Mouse (Mus musculus): ENCODE measurements around the gene Sept11.

GRCm38 (mm10) chr5:93098219-93098618, 5.0 kb downstream of the Sept11 start:
- TF ChIP-seq CTCF (IDR thresholded peaks at IDR 0.05; ENCODE audit: control insufficient read depth, insufficient read depth, insufficient replicate concordance, low read depth, low read length) (no peak), POLR2A (IDR thresholded peaks at IDR 0.05; ENCODE audit: control insufficient read depth, low read depth, low read length) (no peak)
